Mouse (Mus musculus) forebrain, postnatal 0 days (tissue): ENCODE measurements around the gene Ctps2. TPM values are rescaled to one million over a fixed set of nuclear protein-coding genes. Genes with fewer than 3 reads are reported as not detected.
"Not testable (repeated sequence)": the region's sequence is repeated elsewhere in the genome, so short reads cannot be mapped to it uniquely, and the experiment has no call there.

Experiments
- ATAC-seq: fragments of 200-750 bp; cut with Nextera tagmentation; 2 replicates; pipeline ENCODE4 v1.8.0; 2017; ENCODE audit warnings: mild to moderate bottlenecking, moderate library complexity
- DNase-seq: peaks from one replicate; pipeline ENCODE4 v3.0.0-alpha.2; 2015
- H3K27ac ChIP-seq: fragments of 300-500 bp; sonication (generic); 2 replicates; pipeline ENCODE4 v1.5.1; 2014; ENCODE audit warnings: low read depth, mild to moderate bottlenecking, antibody characterized with exemption, low read length, moderate library complexity, mixed read lengths
- H3K27me3 ChIP-seq: fragments of 300-500 bp; sonication (generic); 2 replicates; pipeline ENCODE4 v1.6.1; 2014; ENCODE audit warnings: mild to moderate bottlenecking, low read length, mixed read lengths; ENCODE audit not compliant: insufficient read depth
- H3K36me3 ChIP-seq: fragments of 300-500 bp; sonication (generic); 2 replicates; pipeline ENCODE4 v1.6.1; 2014; ENCODE audit warnings: mild to moderate bottlenecking, moderate library complexity; ENCODE audit not compliant: insufficient read depth
- H3K4me1 ChIP-seq: fragments of 300-500 bp; sonication (generic); 2 replicates; pipeline ENCODE4 v1.6.1; 2014; ENCODE audit warnings: antibody characterized with exemption; ENCODE audit not compliant: insufficient read depth
- H3K4me2 ChIP-seq: fragments of 300-500 bp; sonication (generic); 2 replicates; pipeline ENCODE4 v1.6.1; 2014; ENCODE audit warnings: low read depth, mild to moderate bottlenecking, moderate library complexity
- H3K4me3 ChIP-seq: fragments of 300-500 bp; sonication (generic); 2 replicates; pipeline ENCODE4 v1.5.1; 2014; ENCODE audit warnings: low read depth, low read length, mixed read lengths
- H3K9ac ChIP-seq: fragments of 300-500 bp; sonication (generic); 2 replicates; pipeline ENCODE4 v1.6.1; 2014; ENCODE audit warnings: mild to moderate bottlenecking
- H3K9me3 ChIP-seq: fragments of 300-500 bp; sonication (generic); 2 replicates; pipeline ENCODE4 v1.6.1; 2016; ENCODE audit warnings: low read length
- CTCF ChIP-seq: sonication (generic); IDR thresholded peaks from 2 replicates; pipeline ENCODE4 v1.5.1; 2016; ENCODE audit warnings: antibody characterized with exemption, control low read depth, low read depth
- WGBS: fragments of 180-500 bp; shearing (Covaris S2); extraction: QIAGEN DNeasy Blood & Tissue Kit; methylation state at CpG from one replicate; pipeline ENCODE4 v1.1.7; 2014; 5-methylcytosine and 5-hydroxymethylcytosine counted together
- polyA plus RNA-seq: library from polyadenylated mRNA; unstranded; fragments of >200 nt; fragmentation: Nextera tagmentation; extraction: Ambion mirVana; gene quantifications from 2 replicates; pipeline ENCODE4 v1.2.1, GENCODE M21; 2015
- total RNA-seq: library from RNA; depleted of rRNA; stranded (reverse); fragments of >200 nt; gene quantifications from 2 replicates; pipeline ENCODE4 v1.2.3, GENCODE M21; 2014; rRNA removed

Gene Ctps2
- total RNA-seq (57.9 and 75.8 TPM in 2 replicates), polyA plus RNA-seq (56.4 and 67.1 TPM in 2 replicates)

- ATAC-seq (no peak), DNase-seq (no peak)
- no peaks in the 10 kb centered on the region for H3K9me3 ChIP-seq
Observed at GRCm38 (mm10) chrX:162900938-162901337, at the start of gene Ctps2. Gene Ctps2, plus strand, starts transcription at chrX:162901238.

DNA sequence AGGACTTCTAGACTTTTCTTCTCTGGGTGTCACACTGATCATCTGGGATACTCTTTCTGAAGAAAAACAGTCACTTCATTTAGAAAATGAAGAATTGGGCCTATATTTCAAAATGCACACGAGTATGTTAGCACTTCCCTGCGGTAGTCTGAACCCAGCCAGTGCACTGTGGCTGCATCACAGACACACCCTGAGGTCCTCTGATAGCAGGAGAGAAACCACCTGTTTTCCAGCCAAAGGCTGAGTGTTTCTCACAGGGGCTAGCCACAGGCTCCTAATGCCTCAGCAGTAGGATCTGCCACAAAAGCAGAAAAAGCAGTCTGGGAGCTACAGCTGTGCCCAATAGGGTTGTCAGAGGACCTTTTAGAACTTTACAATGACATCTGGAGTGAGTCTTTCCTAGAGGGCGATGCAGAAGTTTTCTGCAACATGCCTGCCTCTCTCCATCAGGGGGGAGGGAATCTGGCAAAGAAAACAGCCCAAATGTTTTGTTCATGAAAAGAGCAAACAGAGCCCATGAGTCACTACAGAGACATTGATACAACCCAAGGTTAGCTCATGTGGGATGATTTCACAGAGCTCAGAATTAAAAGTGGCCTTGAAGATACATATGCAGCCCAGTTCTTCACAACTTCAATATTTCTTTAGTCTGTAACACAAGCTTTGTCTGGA, 32.6 kb upstream of the Ctps2 start:
- Histone ChIP-seq H3K27ac (no peak overlapping the region), H3K27me3 (no peaks in the 10 kb centered on the region), H3K9ac (no peak overlapping the region), H3K4me2 (no peak overlapping the region), H3K4me1 (no peaks in the 10 kb centered on the region), H3K4me3 (no peak overlapping the region), H3K36me3 (peaks cover 7% of the 10 kb centered on the region; the same call in 1 of the 2 replicates), H3K9me3 (no peaks in the 10 kb centered on the region)
- DNase-seq (no peak), ATAC-seq (no peak)
- TF ChIP-seq CTCF = no peak
- 74% methylated on average over 3 of the region's 3 CpGs for WGBS

More at GRCm38 (mm10) chrX:162900938-162901337, at the start of gene Ctps2:
- peak within 1 kb of the TSS; percentile 49 for H3K4me3 ChIP-seq
- H3K4me1 ChIP-seq = no peaks in the 10 kb centered on the region
- peak within 1 kb of the TSS; percentile 73 for H3K4me2 ChIP-seq
- peak within 1 kb of the TSS; percentile 70 for H3K9ac ChIP-seq
- WGBS = 33% methylated on average over 4 of the region's 4 CpGs
- peak within 1 kb of the TSS; percentile 75 for H3K27ac ChIP-seq
- H3K36me3 ChIP-seq = no peaks in the 10 kb centered on the region
- H3K27me3 ChIP-seq = no peaks in the 10 kb centered on the region
- TF ChIP-seq CTCF = no peak

DNA sequence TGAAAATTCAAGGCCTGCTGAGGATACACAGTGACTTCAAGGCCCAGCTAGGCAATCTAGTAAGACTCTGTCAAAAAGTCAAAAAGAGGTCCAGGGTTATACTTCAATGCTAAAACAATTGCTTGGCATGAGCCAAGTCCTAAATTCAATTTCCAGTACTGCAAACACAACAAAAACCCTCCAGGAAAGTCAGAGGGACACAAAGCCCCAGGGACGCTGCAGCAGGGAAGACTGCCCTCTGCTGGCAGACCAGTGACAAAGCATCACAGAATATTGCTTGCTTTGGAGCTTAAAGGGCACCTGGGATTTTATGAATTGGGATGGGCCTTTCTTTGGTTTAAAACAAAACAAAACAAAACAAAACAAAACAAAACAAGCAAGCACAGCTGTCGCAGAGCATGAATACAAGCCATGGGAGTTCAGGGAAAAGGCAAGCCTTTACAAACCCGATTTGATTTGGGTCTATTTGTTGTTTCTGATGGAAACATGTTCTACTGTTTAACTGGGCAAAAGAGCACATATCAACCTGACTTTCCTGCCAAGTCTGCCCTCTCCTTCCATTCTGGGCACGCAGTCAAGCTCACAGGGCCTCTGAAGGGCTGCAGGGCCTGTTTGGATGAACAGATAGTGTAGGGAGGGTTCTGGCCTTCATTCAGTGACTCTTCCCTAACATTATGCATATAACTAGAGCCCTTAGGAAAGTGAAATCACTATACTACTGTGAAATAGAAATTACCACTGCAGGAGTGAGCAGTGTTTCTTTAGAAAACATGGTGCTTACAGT, 29.1 kb upstream of the Ctps2 start:
- Histone ChIP-seq H3K36me3 (peaks cover 7% of the 10 kb centered on the region; the same call in 1 of the 2 replicates), H3K27ac (no peak overlapping the region), H3K4me2 (no peak overlapping the region), H3K9me3 (no peaks in the 10 kb centered on the region), H3K4me1 (no peaks in the 10 kb centered on the region), H3K27me3 (no peaks in the 10 kb centered on the region), H3K9ac (no peak overlapping the region), H3K4me3 (no peak overlapping the region)
- peak; percentile 22 for DNase-seq
- ATAC-seq = no peak
- peak; percentile 74 for TF ChIP-seq CTCF
- 39% methylated on average over 4 of the region's 4 CpGs for WGBS

DNA sequence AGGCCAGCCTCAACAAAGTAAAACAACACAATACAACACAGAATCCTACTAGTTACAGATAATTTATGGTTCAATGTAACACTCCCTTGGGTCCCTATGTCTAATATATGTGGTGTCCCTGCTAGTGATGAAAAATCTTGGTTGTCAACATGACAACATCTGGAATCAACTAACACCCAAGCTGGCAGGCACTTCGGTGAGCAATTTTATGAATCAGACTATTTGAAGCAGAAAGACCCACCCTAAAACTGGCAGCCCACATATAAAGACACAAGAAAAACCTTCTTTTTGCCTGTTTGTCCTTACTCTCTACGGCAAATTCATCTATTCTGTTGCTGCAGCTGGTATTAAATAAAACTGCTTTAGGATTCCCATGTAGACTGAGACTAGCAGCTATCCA, 27.3 kb upstream of the Ctps2 start:
- 90% methylated on average over 2 of the region's 2 CpGs for WGBS
- Histone ChIP-seq H3K4me3 (no peak overlapping the region), H3K4me1 (no peaks in the 10 kb centered on the region), H3K4me2 (no peak overlapping the region), H3K9ac (no peak overlapping the region), H3K27ac (no peak overlapping the region), H3K36me3 (peaks cover 11% of the 10 kb centered on the region; the same call in 1 of the 2 replicates), H3K9me3 (no peaks in the 10 kb centered on the region), H3K27me3 (no peaks in the 10 kb centered on the region)
- no peak for ATAC-seq
- no peak for DNase-seq
- no peak for TF ChIP-seq CTCF

- H3K4me2 ChIP-seq = no peak overlapping the region
- H3K4me3 ChIP-seq = no peak overlapping the region
- no peaks in the 10 kb centered on the region for H3K9me3 ChIP-seq
- 0 out of 2 replicates have a peak, but pooled peaks cover 4% of the 10 kb centered on the region for H3K36me3 ChIP-seq
- H3K9ac ChIP-seq = no peak overlapping the region
- DNase-seq (no peak), ATAC-seq (no peak)
- no peak overlapping the region for H3K27ac ChIP-seq
- TF ChIP-seq CTCF = no peak
- H3K4me1 ChIP-seq = no peaks in the 10 kb centered on the region
- WGBS = 87% methylated on average over 3 of the region's 3 CpGs
- no peaks in the 10 kb centered on the region for H3K27me3 ChIP-seq
Observed at GRCm38 (mm10) chrX:162878236-162878635, 22.8 kb upstream of the Ctps2 start.

DNA sequence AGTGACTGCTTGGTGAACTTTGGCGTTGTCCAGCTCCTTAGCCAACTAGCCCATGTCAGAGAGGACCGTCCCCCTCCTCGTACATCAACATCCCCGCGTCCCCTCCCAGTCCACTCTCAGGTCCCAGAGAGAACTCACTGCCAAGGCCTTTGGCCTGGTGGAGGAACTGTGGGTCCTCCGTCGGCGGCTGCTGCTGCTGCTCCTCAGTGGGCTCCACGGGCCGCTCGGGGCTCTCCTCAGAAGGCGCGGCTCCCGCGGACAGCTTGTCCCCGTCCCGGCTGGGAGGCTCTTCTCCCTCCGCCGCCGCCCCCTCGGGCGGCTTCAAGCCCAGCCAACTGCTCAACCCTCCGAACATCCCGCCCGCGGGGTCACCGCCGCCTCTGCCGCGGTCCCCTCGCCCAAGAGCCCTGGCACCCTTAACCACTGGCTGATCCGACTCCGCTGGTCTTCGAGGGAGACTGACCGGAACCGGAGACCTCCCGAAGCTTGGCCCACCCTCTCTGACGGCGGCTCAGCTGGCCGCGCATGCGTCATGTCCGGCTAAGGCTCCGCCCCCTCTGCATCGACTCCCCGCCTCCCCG, 13.0 kb upstream of the Ctps2 start, which contains the start of gene Syap1:
Gene Syap1 (minus strand): TSS at position 517 of the 581 bp plus-strand sequence.
- DNase-seq (peak; percentile 83), ATAC-seq (peak; percentile 95)
- H3K4me1 ChIP-seq = no peaks in the 10 kb centered on the region; the same call in 1 of the 2 replicates
- peak within 1 kb of the TSS; percentile 62 for H3K9ac ChIP-seq
- H3K27me3 ChIP-seq = no peaks in the 10 kb centered on the region
- no peak for TF ChIP-seq CTCF
- peak within 1 kb of the TSS; percentile 40; the same call in 1 of the 2 replicates for H3K27ac ChIP-seq
- peak within 1 kb of the TSS; percentile 63 for H3K4me3 ChIP-seq
- H3K36me3 ChIP-seq = no peaks in the 10 kb centered on the region
- H3K4me2 ChIP-seq = peak within 1 kb of the TSS; percentile 51
- WGBS = 38% methylated on average over 42 of the region's 47 CpGs
- H3K9me3 ChIP-seq = no peaks in the 10 kb centered on the region

DNA sequence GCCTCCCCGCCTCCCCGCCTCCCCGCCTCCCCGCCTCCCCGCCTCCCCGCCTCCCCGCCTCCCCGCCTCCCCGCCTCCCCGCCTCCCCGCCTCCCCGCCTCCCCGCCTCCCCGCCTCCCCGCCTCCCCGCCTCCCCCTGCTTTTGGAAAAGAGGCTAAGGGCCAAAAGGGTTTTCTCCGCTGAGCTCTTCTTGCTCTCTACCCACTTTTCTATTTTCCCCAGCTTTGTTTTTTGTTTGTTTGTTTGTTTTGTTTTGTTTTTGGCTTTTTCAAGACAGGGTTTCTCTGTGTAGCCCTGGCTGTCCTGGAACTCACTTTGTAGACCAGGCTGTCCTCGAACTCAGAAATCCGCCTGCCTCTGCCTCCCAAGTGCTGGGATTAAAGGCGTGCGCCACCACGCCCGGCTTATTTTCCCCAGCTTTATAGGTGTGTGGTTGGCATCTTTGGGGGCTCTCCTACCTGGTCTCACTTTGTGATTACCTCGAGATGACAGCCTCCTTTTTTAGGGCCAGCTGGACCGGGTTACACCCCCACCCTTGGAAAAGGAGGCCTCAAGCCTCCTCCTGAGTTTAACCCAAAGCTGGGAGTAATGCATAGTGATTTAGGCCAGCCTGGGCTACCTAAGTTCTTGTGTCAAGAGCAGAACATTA, 12.3 kb upstream of the Ctps2 start:
- H3K36me3 ChIP-seq, H3K9me3 ChIP-seq, H3K4me1 ChIP-seq, H3K9ac ChIP-seq, H3K4me2 ChIP-seq, H3K27me3 ChIP-seq, H3K27ac ChIP-seq, DNase-seq: not testable (repeated sequence)
- ATAC-seq = peak; percentile 16; the same call in 1 of the 2 replicates
- H3K4me3 ChIP-seq = peak overlapping the region; percentile 63; the same call in 1 of the 2 replicates
- 75% methylated on average over 8 of the region's 25 CpGs for WGBS
